Comparison of ENCODE assay signal across 8 mouse cellular contexts in genomic region chr19:4812334-4812949, GRCm38 (mm10). TPM values are rescaled to one million over a fixed set of nuclear protein-coding genes. Genes with fewer than 3 reads are reported as not detected.
DNase-seq lines count a peak whose midpoint lies in the region; ATAC-seq and TF ChIP-seq lines count a peak whose summit lies in the region.
"Not testable (repeated sequence)": the region's sequence is repeated elsewhere in the genome, so short reads cannot be mapped to it uniquely, and the experiment has no call there.

No protein-coding gene starts in this region.

- H3K27me3 ChIP-seq in heart, embryonic 14.5 days (ENCODE audit: control insufficient read depth, insufficient read depth, low read length); intestine, postnatal 0 days (replicated peaks; ENCODE audit: control insufficient read depth, insufficient read depth, low read length); liver, embryonic 12.5 days (replicated peaks); midbrain, embryonic 12.5 days; splenic B cell, adult 2 months (ENCODE audit: control insufficient read depth, insufficient read depth, low read length, poor library complexity, severe bottlenecking): not testable (repeated sequence)

- H3K4me3 ChIP-seq in embryonic fibroblast, embryonic 13.5 days (ENCODE audit: insufficient read depth, low read length), result peak overlapping the region; percentile 70
- peak overlapping the region; percentile 75 to 80 for H3K4me3 ChIP-seq in heart, embryonic 14.5 days (ENCODE audit: control insufficient read depth in 1 of 2, insufficient read depth in 1 of 2, low read depth in 1 of 2, low read length in 2 of 2)
- H3K4me3 ChIP-seq in intestine, postnatal 0 days (ENCODE audit: low read depth, low read length), result peak overlapping the region; percentile 83
- H3K4me3 ChIP-seq in liver, embryonic 12.5 days, result peak overlapping the region; percentile 96
- H3K4me3 ChIP-seq in midbrain, embryonic 12.5 days, result peak overlapping the region; percentile 87

- DNase-seq in 3T3-L1 (ENCODE audit: low read depth, low spot score), result peak; percentile 73
- DNase-seq in T-cell, adult 2 months (ENCODE audit: low spot score), result peak; percentile 6
- DNase-seq in splenic B cell, adult 2 months (ENCODE audit: low read depth, low spot score), result peak; percentile 44

- peak overlapping the region; percentile 92 for H3K27ac ChIP-seq in embryonic fibroblast, embryonic 13.5 days (ENCODE audit: insufficient read depth, low read length)
- peak overlapping the region; percentile 92 to 97 for H3K27ac ChIP-seq in heart, embryonic 14.5 days (replicated peaks in 1 of 2; ENCODE audit: control insufficient read depth in 1 of 2, insufficient read depth in 1 of 2, low read depth in 2 of 2, low read length in 2 of 2)
- peak overlapping the region; percentile 92 for H3K27ac ChIP-seq in intestine, postnatal 0 days (ENCODE audit: low read depth, low read length)
- H3K27ac ChIP-seq in liver, embryonic 12.5 days, result peak overlapping the region; percentile 96
- peak overlapping the region; percentile 91 for H3K27ac ChIP-seq in midbrain, embryonic 12.5 days (replicated peaks)

- not testable (repeated sequence) for H3K9me3 ChIP-seq in heart, embryonic 14.5 days (ENCODE audit: control insufficient read depth, low read length); intestine, postnatal 0 days (ENCODE audit: control insufficient read depth); liver, embryonic 12.5 days (replicated peaks); midbrain, embryonic 12.5 days

- not testable (repeated sequence) for TF ChIP-seq CTCF in embryonic fibroblast, embryonic 13.5 days (IDR thresholded peaks at IDR 0.05; ENCODE audit: borderline replicate concordance, insufficient read depth, low read length)
- peak; percentile 31; the same call in 1 of the 2 replicates for TF ChIP-seq CTCF in intestine, postnatal 0 days (IDR thresholded peaks at IDR 0.05; ENCODE audit: low read depth)

- H3K4me1 ChIP-seq in embryonic fibroblast, embryonic 13.5 days (ENCODE audit: control insufficient read depth, insufficient read depth, low read length); intestine, postnatal 0 days (replicated peaks; ENCODE audit: control insufficient read depth, insufficient read depth, low read length): not testable (repeated sequence)
- H3K4me1 ChIP-seq in heart, embryonic 14.5 days (ENCODE audit: control insufficient read depth in 2 of 2, insufficient read depth in 2 of 2, low read length in 2 of 2), result peaks cover 7 to 22% of the 10 kb centered on the region in 2 experiments
- H3K4me1 ChIP-seq in liver, embryonic 12.5 days, result peaks cover 30% of the 10 kb centered on the region
- H3K4me1 ChIP-seq in midbrain, embryonic 12.5 days, result peaks cover 22% of the 10 kb centered on the region

- not testable (repeated sequence) for H3K36me3 ChIP-seq in heart, embryonic 14.5 days (ENCODE audit: control insufficient read depth, insufficient read depth, low read length); intestine, postnatal 0 days (ENCODE audit: control insufficient read depth, insufficient read depth); liver, embryonic 12.5 days; midbrain, embryonic 12.5 days; splenic B cell, adult 2 months (ENCODE audit: control insufficient read depth, insufficient read depth, low read length, poor library complexity, severe bottlenecking)

- peak overlapping the region; percentile 87 for H3K9ac ChIP-seq in heart, embryonic 14.5 days (ENCODE audit: low read length)
- not testable (repeated sequence) for H3K9ac ChIP-seq in intestine, postnatal 0 days (ENCODE audit: low read depth, low read length)
- peak overlapping the region; percentile 89 for H3K9ac ChIP-seq in liver, embryonic 12.5 days
- peak overlapping the region; percentile 72 for H3K9ac ChIP-seq in midbrain, embryonic 12.5 days (replicated peaks)

- ATAC-seq in heart, embryonic 14.5 days (ENCODE audit: insufficient number of reproducible peaks, insufficient read depth, low FRiP score, low read depth); intestine, postnatal 0 days; liver, embryonic 12.5 days; midbrain, embryonic 12.5 days (ENCODE audit: low FRiP score, low read depth): not testable (repeated sequence)

- peak overlapping the region; percentile 69 for H3K4me2 ChIP-seq in heart, embryonic 14.5 days (ENCODE audit: low read length)
- peak overlapping the region; percentile 71 for H3K4me2 ChIP-seq in intestine, postnatal 0 days (replicated peaks; ENCODE audit: low read depth)
- peak overlapping the region; percentile 90 for H3K4me2 ChIP-seq in liver, embryonic 12.5 days
- H3K4me2 ChIP-seq in midbrain, embryonic 12.5 days (replicated peaks), result peak overlapping the region; percentile 95

- TF ChIP-seq POLR2A in embryonic fibroblast, embryonic 13.5 days (IDR thresholded peaks at IDR 0.05; ENCODE audit: low read depth, low read length), result not testable (repeated sequence)

- WGBS in heart, embryonic 14.5 days, result 77% methylated on average over 8 of the region's 8 CpGs
- WGBS in intestine, postnatal 0 days, result 76% methylated on average over 8 of the region's 8 CpGs
- WGBS in liver, embryonic 12.5 days (ENCODE audit: insufficient replicate concordance), result 72% methylated on average over 8 of the region's 8 CpGs
- 80% methylated on average over 8 of the region's 8 CpGs for whole genome bisulfite sequencing in midbrain, embryonic 12.5 days

RNA-seq across cellular contexts. Expression of gene Rbm14, which starts 1.0 kb away (rescaled TPM):
- 33.4 and 33.6 TPM in 2 replicates for polyA plus RNA-seq in embryonic fibroblast, embryonic 13.5 days (2011; ENCODE audit: insufficient read length, low read depth, missing spikeins)
- 41.5 and 42.6 TPM in 2 replicates for polyA plus RNA-seq in heart, embryonic 14.5 days (2014; fragmentation: Nextera tagmentation; extraction: Ambion mirVana)
- polyA plus RNA-seq in intestine, postnatal 0 days (2015; fragmentation: Nextera tagmentation; extraction: Ambion mirVana), result 21.1 and 21.8 TPM in 2 replicates
- 62.0 and 63.5 TPM in 2 replicates for polyA plus RNA-seq in liver, embryonic 12.5 days (2016; fragmentation: Nextera tagmentation; extraction: Ambion mirVana)
- 108 and 111 TPM in 2 replicates for polyA plus RNA-seq in midbrain, embryonic 12.5 days (2016; fragmentation: Nextera tagmentation; extraction: Ambion mirVana)

RNA-seq across cellular contexts. Expression of gene Gm21992, which starts 1.0 kb away (rescaled TPM):
- polyA plus RNA-seq in embryonic fibroblast, embryonic 13.5 days (2011; ENCODE audit: insufficient read length, low read depth, missing spikeins), result 7.8 and 16.1 TPM in 2 replicates
- polyA plus RNA-seq in heart, embryonic 14.5 days (2014; fragmentation: Nextera tagmentation; extraction: Ambion mirVana), result 20.9 and 24.4 TPM in 2 replicates
- 18.4 and 19.5 TPM in 2 replicates for polyA plus RNA-seq in intestine, postnatal 0 days (2015; fragmentation: Nextera tagmentation; extraction: Ambion mirVana)
- 18.1 and 18.9 TPM in 2 replicates for polyA plus RNA-seq in liver, embryonic 12.5 days (2016; fragmentation: Nextera tagmentation; extraction: Ambion mirVana)
- 47.3 and 50.1 TPM in 2 replicates for polyA plus RNA-seq in midbrain, embryonic 12.5 days (2016; fragmentation: Nextera tagmentation; extraction: Ambion mirVana)

RNA-seq across cellular contexts. Expression of gene Rbm4, which starts 18.7 kb away (rescaled TPM):
- polyA plus RNA-seq in embryonic fibroblast, embryonic 13.5 days (2011; ENCODE audit: insufficient read length, low read depth, missing spikeins), result 39.8 and 48.3 TPM in 2 replicates
- 55.9 and 63.1 TPM in 2 replicates for polyA plus RNA-seq in heart, embryonic 14.5 days (2014; fragmentation: Nextera tagmentation; extraction: Ambion mirVana)
- polyA plus RNA-seq in intestine, postnatal 0 days (2015; fragmentation: Nextera tagmentation; extraction: Ambion mirVana), result 20.3 and 21.6 TPM in 2 replicates
- polyA plus RNA-seq in liver, embryonic 12.5 days (2016; fragmentation: Nextera tagmentation; extraction: Ambion mirVana), result 30.7 and 32.6 TPM in 2 replicates
- 86.0 and 94.7 TPM in 2 replicates for polyA plus RNA-seq in midbrain, embryonic 12.5 days (2016; fragmentation: Nextera tagmentation; extraction: Ambion mirVana)

RNA-seq across cellular contexts. Expression of gene Ccs, which starts 26.7 kb away (rescaled TPM):
- 43.3 and 48.7 TPM in 2 replicates for polyA plus RNA-seq in embryonic fibroblast, embryonic 13.5 days (2011; ENCODE audit: insufficient read length, low read depth, missing spikeins)
- 38.8 and 39.0 TPM in 2 replicates for polyA plus RNA-seq in heart, embryonic 14.5 days (2014; fragmentation: Nextera tagmentation; extraction: Ambion mirVana)
- polyA plus RNA-seq in intestine, postnatal 0 days (2015; fragmentation: Nextera tagmentation; extraction: Ambion mirVana), result 44.9 and 46.3 TPM in 2 replicates
- polyA plus RNA-seq in liver, embryonic 12.5 days (2016; fragmentation: Nextera tagmentation; extraction: Ambion mirVana), result 40.3 and 43.6 TPM in 2 replicates
- 34.1 and 38.1 TPM in 2 replicates for polyA plus RNA-seq in midbrain, embryonic 12.5 days (2016; fragmentation: Nextera tagmentation; extraction: Ambion mirVana)

RNA-seq across cellular contexts. Expression of gene Ccdc87, which starts 26.7 kb away (rescaled TPM):
- 0.26 TPM in 1 of 2 replicates, not detected in the other for polyA plus RNA-seq in embryonic fibroblast, embryonic 13.5 days (2011; ENCODE audit: insufficient read length, low read depth, missing spikeins)
- polyA plus RNA-seq in heart, embryonic 14.5 days (2014; fragmentation: Nextera tagmentation; extraction: Ambion mirVana), result not detected in 2 replicates
- not detected in 2 replicates for polyA plus RNA-seq in intestine, postnatal 0 days (2015; fragmentation: Nextera tagmentation; extraction: Ambion mirVana)
- polyA plus RNA-seq in liver, embryonic 12.5 days (2016; fragmentation: Nextera tagmentation; extraction: Ambion mirVana), result not detected in 2 replicates
- polyA plus RNA-seq in midbrain, embryonic 12.5 days (2016; fragmentation: Nextera tagmentation; extraction: Ambion mirVana), result 0.15 TPM in 1 of 2 replicates, not detected in the other

Comparison
In these comparisons a context has a peak if more than half of its experiments do, and no peak if none do; other contexts are left out.
1. DNase-seq: peak in every context shown above with its lines; median percentile 73 in 3T3-L1; 44 in splenic B cell, adult 2 months; 6 in T-cell, adult 2 months.